Mouse (Mus musculus) lung, postnatal 14 days (tissue): ENCODE data around the gene Kctd12.

Source experiments
- DNase-seq: peaks from one replicate; pipeline ENCODE4 v3.0.0; 2021

The Kctd12 gene

DNA sequence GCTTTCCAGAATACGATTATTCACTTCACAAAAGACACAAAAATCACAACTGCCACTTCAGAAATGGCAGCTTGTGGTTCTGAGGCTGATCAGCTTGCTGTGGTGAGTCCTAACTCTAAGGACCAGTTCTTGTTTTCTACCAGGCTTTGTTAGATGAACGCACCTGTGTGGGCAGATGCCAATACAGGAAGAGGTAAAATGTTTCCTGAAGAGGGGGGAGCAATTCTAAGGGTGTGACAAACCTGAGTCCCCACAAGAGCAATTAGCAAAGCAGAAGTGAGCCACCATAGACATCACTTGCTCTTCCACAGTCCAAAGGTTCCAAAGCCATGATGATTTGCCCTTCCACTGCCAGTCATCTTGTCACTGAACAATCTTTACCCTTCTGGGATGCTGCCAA lies 20.4 kb downstream of the Kctd12 start:
- no peak for DNase-seq

DNA sequence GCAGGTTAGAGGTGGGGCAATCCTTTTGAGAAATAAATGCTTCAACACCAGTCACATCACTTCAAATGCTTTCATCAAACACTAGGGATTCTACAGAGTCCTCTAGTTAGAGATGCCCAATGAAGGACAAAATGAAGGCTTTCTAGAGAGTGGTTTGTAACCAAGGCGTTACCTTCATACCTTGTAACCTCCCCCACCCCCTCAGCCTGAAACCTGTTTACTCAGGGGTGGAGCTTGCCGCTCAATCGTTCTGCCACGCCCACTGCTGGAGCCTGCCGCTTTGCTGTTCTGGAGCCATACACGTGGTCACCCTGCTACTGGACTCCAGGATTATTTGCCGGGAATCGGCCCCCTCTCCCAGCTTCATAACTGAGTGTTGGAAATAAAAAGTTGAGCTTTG lies 28.9 kb downstream of the Kctd12 start:
- DNase-seq = no peak

DNA sequence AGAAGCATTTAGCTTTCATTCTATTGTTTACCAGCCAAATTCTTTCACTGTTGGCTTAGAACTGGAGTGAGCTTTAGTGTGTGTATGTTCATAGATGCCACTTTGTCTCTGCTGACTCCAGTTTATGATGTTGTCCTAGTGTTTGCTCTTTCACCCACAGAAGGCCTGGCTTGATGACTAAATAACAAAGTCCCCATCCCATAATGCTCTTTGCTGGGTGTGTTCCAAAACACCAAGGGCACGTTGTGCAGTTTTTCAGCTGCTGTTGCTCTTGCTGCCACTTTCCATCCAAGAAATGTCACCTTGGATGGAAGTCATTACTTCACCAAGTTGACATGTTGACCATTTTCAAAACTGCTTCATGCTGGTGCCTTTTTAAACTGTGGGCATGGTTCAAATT lies 30.5 kb downstream of the Kctd12 start:
- DNase-seq = no peak

DNA sequence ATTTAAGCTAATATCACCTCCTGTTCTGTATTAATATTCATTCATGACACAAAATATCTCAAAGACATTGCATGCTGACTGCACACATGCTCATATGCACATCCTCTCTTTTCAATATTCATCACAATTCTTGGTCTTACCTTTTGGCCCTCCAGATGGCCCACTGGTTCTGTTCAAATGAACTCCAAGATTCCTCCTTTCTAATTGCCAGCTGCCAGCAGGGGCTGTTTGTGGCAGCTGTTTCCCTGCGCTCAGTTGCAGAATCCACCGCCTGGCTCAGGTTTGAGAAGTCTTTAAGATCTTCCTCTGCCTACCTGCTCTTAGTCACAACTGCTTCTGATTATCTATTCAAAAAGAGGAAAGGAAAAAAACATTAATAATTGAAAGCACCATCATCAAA lies 34.6 kb downstream of the Kctd12 start:
- DNase-seq = no peak

DNA sequence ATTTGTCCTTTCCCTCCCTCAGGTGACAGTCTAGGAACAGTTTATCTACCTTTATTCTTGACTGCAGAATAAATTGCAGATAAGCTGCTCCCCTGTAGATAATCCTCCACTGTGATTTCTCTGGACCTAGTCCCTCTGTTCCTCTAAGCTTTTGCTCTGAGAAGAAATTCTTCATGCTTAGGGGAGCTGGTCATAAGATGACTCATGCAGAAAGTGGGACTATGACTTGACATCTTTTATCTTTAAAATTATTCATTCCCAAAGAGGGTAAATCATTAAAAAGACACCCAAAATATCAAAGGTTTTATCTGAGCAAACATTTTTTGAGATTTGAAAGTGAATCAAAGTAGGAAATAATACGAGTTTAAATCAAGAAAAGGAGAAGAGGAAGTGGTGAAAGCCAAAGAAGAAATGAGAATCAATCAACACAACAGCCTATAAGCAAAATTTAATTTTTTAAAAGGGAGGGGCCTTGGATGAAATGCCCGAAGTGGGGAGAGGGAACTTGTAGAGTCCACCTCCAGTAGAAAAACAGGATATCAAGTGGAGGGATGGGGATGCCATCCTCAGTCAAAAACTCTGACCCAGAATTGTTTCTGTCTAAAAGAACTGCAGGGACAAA lies 40.1 kb downstream of the Kctd12 start:
- DNase-seq = no peak

DNA sequence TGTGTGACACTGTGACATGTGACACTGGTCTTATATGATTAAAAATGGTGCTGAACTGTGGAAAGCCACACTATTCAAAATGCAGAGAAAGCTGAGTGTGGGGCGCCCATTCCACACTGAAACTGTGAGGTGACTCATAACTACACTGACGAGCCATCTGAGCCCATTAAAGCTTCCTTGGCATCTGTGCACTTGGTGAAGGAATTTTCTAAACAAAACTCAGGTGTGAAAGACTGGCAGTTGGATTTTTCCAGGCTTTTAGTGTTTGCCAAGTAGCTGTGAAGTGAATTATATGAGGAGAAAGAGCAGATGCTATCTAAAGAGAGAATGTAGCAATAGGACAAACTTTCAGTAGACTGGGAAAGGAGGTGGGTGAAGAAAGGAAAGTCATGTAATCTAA lies 47.6 kb downstream of the Kctd12 start:
- DNase-seq = no peak

DNA sequence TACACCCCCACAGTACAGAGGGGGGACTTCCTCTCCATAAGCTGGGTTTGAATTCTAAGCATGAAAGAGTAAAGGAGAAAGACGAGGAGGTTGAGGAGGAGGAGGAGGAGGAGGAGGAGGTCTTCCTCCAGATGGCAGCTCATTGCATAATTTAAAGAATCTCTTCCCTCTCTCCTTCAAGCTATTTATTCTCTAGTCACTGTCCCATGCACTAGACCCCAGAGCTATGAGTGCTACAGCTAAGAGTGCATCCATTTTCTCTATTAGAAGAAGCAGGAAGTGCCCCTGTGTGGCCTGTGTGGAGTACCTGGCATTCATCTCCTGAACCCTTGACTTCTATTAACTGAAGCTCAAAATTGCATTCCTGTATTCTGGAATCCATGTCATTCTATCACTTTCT lies 51.5 kb downstream of the Kctd12 start:
- no peak for DNase-seq

DNA sequence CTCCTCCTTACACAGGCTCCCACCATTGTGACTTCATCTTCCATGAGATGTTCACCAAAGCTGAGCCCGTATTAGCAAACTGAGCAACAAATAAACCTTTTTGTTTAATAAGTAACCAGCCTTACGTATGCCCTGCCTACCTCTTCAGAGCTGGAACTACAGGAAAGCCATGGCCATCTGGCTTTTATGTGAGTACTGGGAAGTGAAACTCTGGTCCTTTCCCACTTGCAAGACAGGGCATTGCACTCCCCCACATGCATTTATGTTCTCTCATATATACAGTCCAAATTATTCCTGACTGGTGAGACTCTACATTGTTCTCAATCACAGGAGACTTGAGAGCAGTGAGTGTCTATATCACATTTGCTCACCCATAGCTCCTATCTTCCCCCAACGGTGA lies 52.9 kb downstream of the Kctd12 start:
- DNase-seq = no peak

DNA sequence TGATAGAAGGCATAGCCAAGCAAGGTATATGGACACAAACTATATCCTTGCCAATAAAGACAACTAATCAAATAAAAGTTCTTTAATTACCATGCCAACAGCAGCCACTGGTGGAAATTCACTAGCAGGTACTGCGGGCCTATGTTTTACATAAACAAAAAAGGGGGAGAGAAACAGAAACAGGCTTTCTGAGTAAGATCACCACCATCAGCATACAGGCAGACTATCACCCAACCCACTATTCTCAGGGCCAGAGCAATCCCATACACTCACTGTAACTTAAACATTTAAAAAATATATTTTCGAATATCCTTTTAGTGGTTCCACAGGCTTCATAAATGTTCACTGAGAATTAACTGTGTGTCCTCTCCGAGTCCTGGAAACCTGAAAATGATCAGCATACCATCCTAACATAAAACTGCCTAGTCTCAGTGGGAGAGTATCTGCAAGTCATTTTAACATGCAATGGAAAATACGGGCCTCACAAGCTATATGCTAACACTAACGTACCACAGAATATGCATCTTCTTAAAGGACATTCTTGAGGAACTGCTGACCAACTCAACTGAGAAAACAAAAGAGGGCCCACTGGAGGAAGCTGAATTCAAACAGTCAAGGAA lies 54.5 kb downstream of the Kctd12 start:
- DNase-seq = no peak
